Mouse (Mus musculus): ENCODE data around the gene Zbed5. TPM values are rescaled to one million over a fixed set of nuclear protein-coding genes. Genes with fewer than 3 reads are reported as not detected.
"Not testable (repeated sequence)": the region's sequence is repeated elsewhere in the genome, so short reads cannot be mapped to it uniquely, and the experiment has no call there.

The Zbed5 gene
- total RNA-seq, 2 experiments from 2014 or later: 0.60 to 0.68 TPM

- intact Hi-C loops (cut with DNase I): no loop called here
- no peak for DNase-seq
These were observed 12.3 kb downstream of the Zbed5 start for GRCm38 (mm10) chr5:129907775-129908174.

GRCm38 (mm10) chr5:129908242-129908965, 12.9 kb downstream of the Zbed5 start, which contains the start of gene Nupr1l:
Gene Nupr1l (plus strand): TSS chr5:129908540.
- intact Hi-C loops (cut with DNase I): no loop called here

GRCm38 (mm10) chr5:129909147-129909546, 13.6 kb downstream of the Zbed5 start:
- intact Hi-C loops (cut with DNase I): no loop called here
- no peak for DNase-seq

More at GRCm38 (mm10) chr5:129908242-129908965, 12.9 kb downstream of the Zbed5 start, which contains the start of gene Nupr1l:
- peak; percentile 90 to 91 for DNase-seq

DNA sequence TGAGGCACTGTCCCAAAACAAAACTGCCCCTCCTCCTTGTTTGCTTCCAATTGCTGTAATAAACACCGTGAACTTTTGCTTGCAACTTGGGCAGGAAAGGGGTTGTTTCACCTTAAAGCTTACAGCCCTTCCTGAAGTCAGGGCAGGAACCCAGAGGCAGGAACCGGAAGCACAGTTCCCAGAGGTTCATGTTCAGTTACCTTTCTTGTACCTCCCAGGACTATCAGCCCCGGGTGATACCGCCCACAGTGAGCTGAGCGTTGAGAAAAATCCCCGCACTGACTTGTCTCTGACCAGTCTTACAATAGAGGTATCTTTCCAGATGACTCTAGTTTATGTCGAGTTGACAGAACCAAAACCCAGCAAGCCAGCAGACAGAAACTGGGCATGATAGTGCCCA, 14.1 kb downstream of the Zbed5 start:
- DNase-seq: no peak
- intact Hi-C loops (cut with DNase I): no loop called here

GRCm38 (mm10) chr5:129914024-129914423, 18.5 kb downstream of the Zbed5 start:
- DNase-seq: peak in 1 of 2 experiments; percentile 19
- intact Hi-C loops (cut with DNase I): loop anchor here (10.0 kb wide), 1 partner anchor 251 kb away; no protein-coding TSS in a partner anchor

- not testable (repeated sequence) for DNase-seq
- intact Hi-C loops (cut with DNase I): loop anchor here (10.0 kb wide), 1 partner anchor 249 kb away; no protein-coding TSS in a partner anchor
These were observed 20.0 kb downstream of the Zbed5 start for GRCm38 (mm10) chr5:129915491-129915890.

GRCm38 (mm10) chr5:129918065-129918651, 22.6 kb downstream of the Zbed5 start:
- intact Hi-C loops (cut with DNase I): loop anchor here (10.0 kb wide), 1 partner anchor 247 kb away; no protein-coding TSS in a partner anchor
- no peak for DNase-seq

DNA sequence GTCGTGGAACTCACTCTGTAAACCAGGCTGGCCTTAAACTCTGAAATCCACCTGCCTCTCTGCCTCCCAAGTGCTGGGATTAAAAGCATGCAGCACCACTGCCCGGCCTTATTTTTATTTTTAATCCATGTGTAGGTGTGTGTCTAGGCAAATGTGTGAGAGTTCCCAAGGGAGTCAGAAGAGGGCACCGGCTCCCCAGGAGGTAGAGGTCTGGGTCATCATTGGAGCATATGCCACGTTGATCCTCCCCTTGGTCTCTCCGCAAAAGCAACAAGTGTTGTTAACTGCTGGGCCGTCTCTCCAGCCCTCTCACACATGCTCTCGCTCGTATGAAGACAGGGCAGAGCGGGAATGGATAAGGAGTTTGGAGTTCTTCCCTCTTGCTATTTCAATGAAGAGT, 23.2 kb downstream of the Zbed5 start:
- DNase-seq: no peak
- intact Hi-C loops (cut with DNase I): loop anchor here (10.0 kb wide), 1 partner anchor 246 kb away; no protein-coding TSS in a partner anchor

DNA sequence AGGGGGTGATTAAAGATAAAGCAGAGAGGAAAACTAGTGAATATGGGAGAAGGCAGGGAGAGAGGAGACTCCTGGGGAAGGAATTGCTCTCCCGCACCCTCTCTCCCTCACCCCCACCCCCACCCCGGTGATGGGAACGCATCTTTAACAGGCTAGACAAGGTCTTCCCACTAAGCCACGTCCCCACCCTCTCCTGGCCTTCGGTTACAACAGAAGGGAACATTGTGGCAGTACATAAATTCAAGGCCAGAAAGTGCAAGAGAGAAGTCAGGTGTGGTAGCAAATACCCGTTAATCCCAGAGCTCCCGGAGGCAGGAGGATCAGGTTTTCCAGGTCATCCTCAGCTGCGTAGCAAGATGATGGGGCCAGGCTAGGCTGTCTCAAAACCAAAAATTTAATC, 23.8 kb downstream of the Zbed5 start:
- no peak for DNase-seq
- intact Hi-C loops (cut with DNase I): loop anchor here (10.0 kb wide), 1 partner anchor 245 kb away; no protein-coding TSS in a partner anchor

DNA sequence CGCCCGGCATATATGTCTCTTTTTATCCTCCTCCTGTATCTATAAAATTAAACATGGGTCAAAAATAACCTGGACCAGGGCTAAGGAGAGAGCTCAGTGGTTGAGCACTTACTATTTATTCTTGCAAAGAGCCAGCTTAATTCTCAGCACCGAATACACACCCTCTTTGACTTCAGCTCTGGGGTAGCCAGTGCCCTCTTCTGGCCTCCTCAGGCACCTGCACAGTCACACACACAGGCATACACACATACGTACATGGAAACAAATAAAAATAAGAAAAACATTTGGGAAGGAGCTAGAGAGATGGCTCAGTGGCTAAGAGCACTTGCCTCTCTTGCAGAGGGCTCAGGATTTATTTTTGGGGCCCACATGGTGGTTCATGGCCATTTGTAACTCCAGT, 26.4 kb downstream of the Zbed5 start:
- no peak for DNase-seq

GRCm38 (mm10) chr5:129924820-129925452, 29.4 kb downstream of the Zbed5 start:
- no peak for DNase-seq
- intact Hi-C loops (cut with DNase I): no loop called here

More for the DNA sequence above, 26.4 kb downstream of the Zbed5 start:
- intact Hi-C loops (cut with DNase I): no loop called here

GRCm38 (mm10) chr5:129925933-129926332, 30.4 kb downstream of the Zbed5 start:
- no peak for DNase-seq
- intact Hi-C loops (cut with DNase I): no loop called here

DNA sequence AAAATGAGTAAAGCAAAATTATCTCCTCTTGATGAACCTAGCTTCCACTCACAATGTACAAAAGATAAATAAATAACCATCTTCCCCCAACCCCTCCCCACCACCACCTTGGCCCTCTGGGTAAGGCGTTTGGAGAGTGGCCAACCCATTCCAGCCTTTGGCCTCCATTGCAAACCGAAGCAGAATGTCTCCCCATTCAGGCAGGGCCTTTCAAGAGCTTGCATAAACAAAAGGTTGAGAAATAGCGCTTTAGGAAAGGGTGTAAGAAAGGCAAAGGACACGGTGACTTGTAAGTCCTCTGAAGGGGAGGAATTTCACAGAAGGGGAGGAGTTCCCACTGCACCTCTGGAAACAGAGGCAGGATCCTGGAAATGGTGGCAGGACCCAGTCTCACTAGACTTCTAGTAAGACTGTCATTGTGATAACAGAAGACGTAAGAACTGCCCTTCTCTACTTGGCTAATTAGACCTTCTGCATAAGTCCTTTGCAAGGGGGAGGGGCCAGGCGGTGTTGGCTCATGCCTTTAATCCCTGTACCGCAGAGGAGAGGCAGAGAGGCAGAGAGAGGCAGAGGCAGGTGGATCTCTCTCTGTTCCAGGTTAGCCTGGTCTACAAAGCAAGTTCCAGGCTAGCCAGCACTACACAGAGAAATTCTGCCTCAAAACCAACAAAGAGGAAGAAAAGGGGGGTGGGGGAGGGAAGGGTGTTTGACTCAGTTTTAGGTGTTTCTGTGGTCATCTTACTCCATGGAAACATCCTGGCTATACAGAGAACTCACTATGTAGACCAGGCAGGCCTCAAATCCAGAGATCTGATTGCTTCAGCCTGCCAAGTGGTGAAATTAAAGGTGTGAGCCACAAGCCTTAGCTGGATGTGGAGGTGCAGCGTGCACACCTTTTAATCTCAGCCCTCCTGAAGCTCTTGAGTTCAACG, 34.7 kb downstream of the Zbed5 start:
- DNase-seq: no peak
- intact Hi-C loops (cut with DNase I): no loop called here

DNA sequence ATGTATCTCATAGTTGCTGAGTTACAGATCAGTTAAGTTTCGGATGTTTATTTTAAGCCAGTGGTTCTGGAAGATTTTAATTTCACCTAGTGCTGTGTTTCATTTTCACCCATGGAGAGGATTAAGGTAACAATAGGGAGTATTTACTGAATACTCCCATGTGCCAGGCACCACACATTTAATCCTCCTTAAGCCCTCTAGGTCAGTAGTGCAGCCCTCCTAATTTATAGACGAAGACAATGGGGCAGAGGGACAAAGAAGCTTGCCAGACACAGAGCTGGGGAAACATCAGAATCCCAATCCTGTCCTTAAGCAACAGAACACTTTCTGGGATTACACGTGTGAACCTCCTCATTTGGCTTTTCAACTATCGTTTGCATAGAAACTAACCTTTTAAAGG, 41.4 kb downstream of the Zbed5 start:
- intact Hi-C loops (cut with DNase I): no loop called here
- no peak for DNase-seq

- no peak for DNase-seq
These were observed 44.8 kb downstream of the Zbed5 start for GRCm38 (mm10) chr5:129940281-129940680.

GRCm38 (mm10) chr5:129940736-129941494, 45.4 kb downstream of the Zbed5 start:
- intact Hi-C loops (cut with DNase I): no loop called here
- DNase-seq: no peak

More at GRCm38 (mm10) chr5:129940281-129940680, 44.8 kb downstream of the Zbed5 start:
- intact Hi-C loops (cut with DNase I): no loop called here

DNA sequence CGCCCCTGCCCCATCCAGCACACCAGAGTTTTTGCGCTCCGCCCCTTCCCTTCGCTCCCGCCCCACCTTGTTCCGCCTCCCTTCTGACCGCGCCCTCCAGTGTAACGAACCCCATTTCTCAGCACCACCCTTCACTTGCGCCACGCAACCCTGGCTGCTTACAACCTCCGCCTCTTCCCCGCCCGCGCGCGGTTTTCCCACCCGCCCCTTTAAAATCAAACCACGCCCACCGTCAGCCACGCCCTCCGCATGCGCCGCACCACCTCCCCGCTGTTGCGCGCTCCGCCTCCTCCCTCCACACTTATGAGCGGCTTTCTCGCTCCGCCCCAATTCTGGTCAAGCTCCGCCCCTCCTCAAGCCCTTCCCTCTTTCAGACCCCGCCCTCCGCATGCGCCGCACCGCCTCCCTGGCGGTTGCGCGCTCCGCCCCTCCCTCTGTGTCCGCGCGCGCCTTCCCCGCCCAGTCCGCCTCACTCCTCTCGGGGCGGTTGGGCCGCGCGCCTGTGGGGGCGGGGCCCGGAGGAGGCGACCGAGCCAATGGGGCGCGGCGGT, 46.0 kb downstream of the Zbed5 start, which contains the start of gene Vkorc1l1:
Gene Vkorc1l1 (plus strand): TSS at position 476 of the 551 bp plus-strand sequence.
- intact Hi-C loops (cut with DNase I): no loop called here
- DNase-seq: peak; percentile 99

DNA sequence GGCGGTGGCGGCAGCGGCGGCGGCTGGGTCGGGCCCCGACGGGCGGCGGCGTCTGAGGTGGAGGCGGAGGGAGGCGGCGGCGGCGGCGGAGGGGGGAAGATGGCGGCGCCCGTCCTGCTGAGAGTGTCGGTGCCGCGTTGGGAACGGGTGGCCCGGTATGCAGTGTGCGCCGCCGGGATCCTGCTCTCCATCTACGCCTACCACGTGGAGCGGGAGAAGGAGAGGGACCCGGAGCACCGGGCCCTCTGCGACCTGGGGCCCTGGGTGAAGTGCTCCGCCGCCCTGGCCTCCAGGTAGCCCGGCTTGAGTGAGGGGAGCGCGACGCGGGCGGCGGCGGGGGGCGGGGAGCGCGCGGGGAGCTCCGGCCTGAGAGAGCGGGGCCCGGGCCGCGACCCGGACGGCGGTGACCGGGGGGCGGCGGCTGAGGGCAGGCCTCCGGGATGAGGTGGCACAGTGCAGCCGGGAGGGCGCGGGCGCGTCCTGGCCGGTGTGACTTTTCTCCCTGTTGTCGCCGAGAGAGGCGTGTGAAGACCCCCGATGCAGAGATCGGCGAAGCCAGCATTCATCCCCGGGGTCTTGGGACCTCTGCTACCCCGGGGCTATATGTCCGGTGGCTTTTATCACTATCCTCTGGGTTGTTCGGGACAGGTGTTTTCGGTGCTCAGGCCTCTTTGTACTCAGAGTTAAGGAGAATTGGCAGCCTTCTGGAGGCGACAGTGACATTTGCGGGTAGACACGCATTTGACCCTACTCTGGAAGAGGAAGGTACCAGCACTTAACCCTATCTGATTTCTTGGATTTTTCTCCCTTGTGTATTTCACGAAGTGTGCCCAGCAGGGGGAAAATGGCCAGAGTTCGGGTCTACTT, 46.8 kb downstream of the Zbed5 start:
- intact Hi-C loops (cut with DNase I): not testable (repeated sequence)
- DNase-seq: peak; percentile 37 to 56

Measured in heart, postnatal 14 days (tissue).